Mouse (Mus musculus) hindbrain, embryonic 14.5 days (tissue): Measurements from ENCODE around the gene Fam172a. TPM values are rescaled to one million over a fixed set of nuclear protein-coding genes. Genes with fewer than 3 reads are reported as not detected.

ENCODE experiments used
- ATAC-seq: fragments of 200-750 bp; cut with Nextera tagmentation; 2 replicates; pipeline ENCODE4 v1.8.0; 2017; ENCODE audit warnings: moderate number of reproducible peaks, mild to moderate bottlenecking, moderate TSS enrichment, moderate library complexity; ENCODE audit not compliant: low FRiP score
- DNase-seq: peaks from one replicate; pipeline ENCODE4 v3.0.0-alpha.2; 2015; ENCODE audit warnings: low spot score
- H3K27ac ChIP-seq: fragments of 300-500 bp; sonication (generic); 2 replicates; pipeline ENCODE4 v1.5.1; 2014; ENCODE audit warnings: mild to moderate bottlenecking, moderate library complexity
- H3K27me3 ChIP-seq: fragments of 300-500 bp; sonication (generic); 2 replicates; pipeline ENCODE4 v1.6.1; 2014; ENCODE audit warnings: mild to moderate bottlenecking, low read length, mixed read lengths; ENCODE audit not compliant: control insufficient read depth, insufficient read depth
- H3K36me3 ChIP-seq: fragments of 300-500 bp; sonication (generic); replicated peaks from 2 replicates; pipeline ENCODE4 v1.6.1; 2014; ENCODE audit not compliant: control insufficient read depth, insufficient read depth
- H3K4me1 ChIP-seq: fragments of 300-500 bp; sonication (generic); replicated peaks from 2 replicates; pipeline ENCODE4 v1.6.1; 2014; ENCODE audit warnings: antibody characterized with exemption, low read length, mixed read lengths; ENCODE audit not compliant: control insufficient read depth, insufficient read depth
- H3K4me2 ChIP-seq: fragments of 300-500 bp; sonication (generic); replicated peaks from 2 replicates; pipeline ENCODE4 v1.6.1; 2014; ENCODE audit warnings: mild to moderate bottlenecking, moderate library complexity
- H3K4me3 ChIP-seq: fragments of 300-500 bp; sonication (generic); replicated peaks from 2 replicates; pipeline ENCODE4 v1.5.1; 2014; ENCODE audit warnings: mild to moderate bottlenecking, low read length
- H3K9ac ChIP-seq: fragments of 300-500 bp; sonication (generic); 2 replicates; pipeline ENCODE4 v1.6.1; 2014
- H3K9me3 ChIP-seq: fragments of 300-500 bp; sonication (generic); 2 replicates; pipeline ENCODE4 v1.6.1; 2016; ENCODE audit warnings: low read length; ENCODE audit not compliant: control insufficient read depth
- WGBS: fragments of 180-500 bp; shearing (Covaris S2); extraction: QIAGEN DNeasy Blood & Tissue Kit; methylation state at CpG from one replicate; pipeline ENCODE4 v1.1.7; 2014; 5-methylcytosine and 5-hydroxymethylcytosine counted together
- polyA plus RNA-seq: library from polyadenylated mRNA; unstranded; fragments of >200 nt; fragmentation: Nextera tagmentation; extraction: Ambion mirVana; gene quantifications from 2 replicates; pipeline ENCODE4 v1.2.1, GENCODE M21; 2014

The Fam172a gene
- polyA plus RNA-seq, 1 experiment from 2014 or later = 42.1 TPM

DNA sequence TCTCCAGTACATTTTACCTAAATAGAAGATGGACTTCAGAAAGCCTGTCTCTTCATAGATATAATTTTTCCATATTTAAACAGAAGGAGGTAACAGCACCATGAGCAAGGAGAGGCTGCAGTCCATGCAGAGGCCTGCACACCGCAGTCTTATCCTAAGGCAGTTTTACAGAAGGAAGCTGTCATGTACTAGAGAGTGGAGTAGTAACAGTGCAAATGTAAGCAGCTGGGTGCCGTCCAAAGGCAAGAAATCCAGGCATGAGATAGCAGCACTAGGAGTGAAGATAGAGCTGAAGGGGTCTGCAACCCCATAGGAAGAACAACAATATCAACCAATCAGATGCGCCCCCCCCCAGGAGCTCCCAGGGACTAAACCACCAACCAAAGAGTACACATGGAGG is 403.0 kb downstream of the Fam172a start:
- H3K4me1 ChIP-seq = peaks cover 3% of the 10 kb centered on the region; the same call in 1 of the 2 replicates
- 84% methylated on average over 3 of the region's 3 CpGs for WGBS
- H3K4me2 ChIP-seq = no peak overlapping the region
- no peaks in the 10 kb centered on the region for H3K27me3 ChIP-seq
- DNase-seq = no peak
- no peaks in the 10 kb centered on the region for H3K9me3 ChIP-seq
- ATAC-seq = no peak
- no peak overlapping the region for H3K9ac ChIP-seq
- no peak overlapping the region for H3K27ac ChIP-seq
- H3K4me3 ChIP-seq = no peak overlapping the region
- no peaks in the 10 kb centered on the region for H3K36me3 ChIP-seq

DNA sequence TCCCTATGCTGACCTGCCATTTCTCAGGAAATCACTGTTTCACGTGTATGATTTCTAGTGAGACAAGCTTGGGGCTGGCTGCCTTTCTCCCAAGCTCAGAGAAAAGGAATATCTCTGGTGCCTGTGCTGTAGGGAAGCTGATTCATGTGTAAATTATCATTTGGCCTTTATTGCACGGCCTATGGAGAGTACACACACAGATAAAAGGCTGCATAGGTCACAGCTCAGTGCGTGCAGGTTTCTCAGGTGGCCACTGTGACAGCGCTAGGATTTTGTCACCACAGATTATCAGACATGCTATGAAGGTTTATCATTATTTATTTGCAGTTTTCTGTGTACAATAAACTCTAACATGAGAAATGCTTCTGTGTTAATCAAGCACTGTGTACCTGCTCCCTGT is 408.8 kb downstream of the Fam172a start:
- no peak for ATAC-seq
- 49% methylated on average over 4 of the region's 4 CpGs for WGBS
- no peak overlapping the region for H3K4me2 ChIP-seq
- DNase-seq = no peak
- H3K4me3 ChIP-seq = no peak overlapping the region
- 0 out of 2 replicates have a peak overlapping the region, but pooled peaks have one; percentile 11 for H3K9ac ChIP-seq
- H3K27ac ChIP-seq = peak overlapping the region; percentile 9; the same call in 1 of the 2 replicates
- H3K4me1 ChIP-seq = no peaks in the 10 kb centered on the region
- H3K9me3 ChIP-seq = no peaks in the 10 kb centered on the region
- H3K27me3 ChIP-seq = no peaks in the 10 kb centered on the region
- no peaks in the 10 kb centered on the region for H3K36me3 ChIP-seq

DNA sequence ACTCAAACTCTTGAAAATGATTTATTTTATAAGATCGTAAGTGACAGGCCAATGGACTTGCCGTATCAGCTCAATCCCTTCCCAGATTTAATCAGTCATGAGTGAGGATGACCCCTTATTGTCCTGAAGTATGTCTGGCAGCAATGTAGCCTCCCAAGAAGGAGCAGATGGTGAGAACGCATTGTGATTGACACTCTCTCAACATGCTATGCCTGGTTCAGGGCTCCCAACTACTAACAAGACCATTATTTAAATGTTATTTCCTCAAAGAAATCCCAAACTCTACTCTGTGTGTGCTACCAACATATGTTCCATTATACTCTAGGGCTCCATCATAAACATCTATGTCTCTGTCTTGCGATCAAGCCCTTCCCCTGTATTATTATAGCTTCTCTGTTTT is 412.1 kb downstream of the Fam172a start:
- DNase-seq (no peak), ATAC-seq (no peak)
- H3K36me3 ChIP-seq = no peaks in the 10 kb centered on the region
- no peaks in the 10 kb centered on the region for H3K27me3 ChIP-seq
- H3K4me2 ChIP-seq = no peak overlapping the region
- H3K9ac ChIP-seq = no peak overlapping the region
- WGBS = 86% methylated on average over 4 of the region's 4 CpGs
- no peak overlapping the region for H3K27ac ChIP-seq
- no peaks in the 10 kb centered on the region for H3K4me1 ChIP-seq
- no peaks in the 10 kb centered on the region for H3K9me3 ChIP-seq
- no peak overlapping the region for H3K4me3 ChIP-seq

DNA sequence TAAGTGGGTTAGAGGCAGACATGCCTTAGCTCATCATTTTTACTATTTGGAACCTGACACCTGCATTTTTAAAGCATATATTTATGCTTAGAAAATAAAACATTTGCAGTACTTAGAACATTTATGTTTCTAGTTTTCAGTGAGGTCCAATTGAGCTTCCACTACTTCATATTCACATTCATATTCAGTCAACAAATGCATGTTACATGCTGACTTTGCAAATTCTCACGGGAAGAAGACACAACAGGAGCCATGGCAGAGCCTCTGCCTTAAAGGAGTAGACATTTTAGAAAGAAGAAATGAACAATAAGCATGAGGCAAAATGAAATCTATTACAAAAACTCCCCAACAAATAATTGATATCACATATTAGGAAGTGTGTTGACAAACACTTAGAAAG is 416.9 kb downstream of the Fam172a start:
- H3K4me1 ChIP-seq = no peaks in the 10 kb centered on the region
- no peak overlapping the region for H3K9ac ChIP-seq
- no peaks in the 10 kb centered on the region for H3K9me3 ChIP-seq
- no peaks in the 10 kb centered on the region for H3K27me3 ChIP-seq
- DNase-seq (no peak), ATAC-seq (no peak)
- no peak overlapping the region for H3K27ac ChIP-seq
- 75% methylated on average over 1 of the region's 1 CpGs for WGBS
- H3K4me3 ChIP-seq = no peak overlapping the region
- H3K36me3 ChIP-seq = no peaks in the 10 kb centered on the region
- no peak overlapping the region for H3K4me2 ChIP-seq

DNA sequence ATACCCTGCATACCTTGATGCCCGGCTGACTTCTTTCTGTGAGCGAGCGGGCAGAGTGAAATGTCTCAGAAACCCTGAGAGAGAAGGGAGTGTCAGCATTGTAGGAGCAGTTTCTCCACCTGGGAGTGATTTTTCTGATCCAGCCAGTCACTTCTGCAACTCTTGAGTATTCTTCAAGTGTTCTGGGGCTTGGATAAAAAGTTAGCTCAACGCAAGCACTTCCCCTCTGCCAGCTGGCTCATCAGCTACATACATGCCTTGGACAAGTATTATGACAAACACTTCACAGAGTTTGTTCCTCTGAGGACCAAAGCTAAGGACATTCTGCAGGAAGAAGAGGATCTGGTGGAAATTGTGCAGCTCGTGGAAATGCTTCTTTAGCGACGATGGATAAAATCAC is 420.2 kb downstream of the Fam172a start:
- H3K4me3 ChIP-seq = no peak overlapping the region
- WGBS = 97% methylated on average over 7 of the region's 7 CpGs

DNA sequence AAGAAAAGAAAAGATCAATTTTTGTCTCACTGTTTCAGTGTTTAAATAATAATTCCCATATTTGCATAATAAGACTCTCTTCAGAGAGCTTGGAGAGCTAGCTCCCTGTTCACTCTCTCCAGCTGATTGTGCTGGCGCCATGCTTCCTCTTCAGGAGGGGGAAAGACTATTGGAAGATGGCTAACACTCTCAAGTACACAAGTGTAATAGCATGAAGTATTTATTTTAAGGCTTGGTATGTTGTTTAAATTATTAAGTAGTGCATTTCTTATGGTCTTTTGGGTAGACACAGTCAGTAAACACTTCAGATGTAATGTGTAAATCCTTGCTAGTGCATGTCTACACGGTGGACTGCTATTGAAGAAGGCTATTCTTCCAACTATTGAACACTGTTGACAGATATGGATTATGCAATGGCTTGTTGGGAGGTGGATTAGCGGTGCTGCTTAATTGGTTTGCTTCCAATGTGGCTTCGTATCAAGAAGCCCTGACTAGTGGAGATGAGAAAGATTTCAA is 422.1 kb downstream of the Fam172a start:
- Histone ChIP-seq H3K27ac (no peak overlapping the region), H3K4me1 (no peaks in the 10 kb centered on the region), H3K36me3 (no peaks in the 10 kb centered on the region), H3K4me2 (no peak overlapping the region), H3K9ac (no peak overlapping the region), H3K27me3 (no peaks in the 10 kb centered on the region), H3K4me3 (no peak overlapping the region), H3K9me3 (no peaks in the 10 kb centered on the region)
- ATAC-seq = no peak
- no peak for DNase-seq
- 92% methylated on average over 4 of the region's 4 CpGs for WGBS

More for the DNA sequence above, 420.2 kb downstream of the Fam172a start:
- DNase-seq (no peak), ATAC-seq (no peak)
- Histone ChIP-seq H3K9ac (no peak overlapping the region), H3K9me3 (no peaks in the 10 kb centered on the region), H3K4me1 (no peaks in the 10 kb centered on the region), H3K4me2 (no peak overlapping the region), H3K36me3 (no peaks in the 10 kb centered on the region), H3K27me3 (no peaks in the 10 kb centered on the region), H3K27ac (no peak overlapping the region)

DNA sequence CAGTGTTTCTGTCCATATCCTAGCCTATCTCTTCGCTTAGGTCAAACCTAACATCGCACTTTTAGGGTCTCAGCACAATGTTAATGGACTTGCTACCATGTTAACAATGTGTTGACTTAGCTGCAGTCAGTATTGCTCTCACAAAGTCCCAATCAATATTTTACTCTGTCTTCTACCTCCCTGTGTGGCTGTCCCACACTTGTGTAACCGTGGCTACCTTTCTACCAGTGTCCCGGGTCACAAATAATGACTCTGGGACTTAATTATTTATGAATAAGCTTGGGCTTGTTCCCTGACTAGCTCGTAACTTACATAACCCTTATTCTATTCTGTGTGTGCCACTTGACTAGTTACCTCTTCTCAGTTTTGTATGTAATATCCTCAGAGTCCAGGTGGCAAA is 455.6 kb downstream of the Fam172a start:
- DNase-seq (no peak), ATAC-seq (no peak)
- Histone ChIP-seq H3K4me2 (no peak overlapping the region), H3K9ac (no peak overlapping the region), H3K9me3 (no peaks in the 10 kb centered on the region), H3K4me1 (no peaks in the 10 kb centered on the region), H3K27ac (no peak overlapping the region), H3K36me3 (no peaks in the 10 kb centered on the region), H3K27me3 (no peaks in the 10 kb centered on the region), H3K4me3 (no peak overlapping the region)
- WGBS = 84% methylated on average over 5 of the region's 5 CpGs

DNA sequence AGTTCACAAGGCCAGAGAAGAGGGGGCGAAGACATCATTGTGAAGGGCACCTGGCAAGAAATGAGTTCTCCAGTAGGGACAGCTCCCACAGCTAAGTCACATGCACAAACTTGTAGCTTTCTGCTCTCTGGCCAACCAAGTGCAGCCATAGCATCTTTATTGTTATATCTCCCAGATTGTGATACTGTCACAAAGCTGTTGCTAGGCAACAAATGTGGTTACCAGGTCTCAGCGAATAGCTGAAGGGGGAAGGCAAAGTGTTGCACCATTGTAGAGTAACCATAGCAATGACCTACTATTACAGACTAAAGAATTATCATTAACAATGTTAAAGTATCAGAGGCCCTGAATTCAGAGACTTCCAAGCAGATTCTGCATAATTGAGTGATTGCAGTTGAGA is 460.3 kb downstream of the Fam172a start:
- Histone ChIP-seq H3K27ac (no peak overlapping the region; the same call in 1 of the 2 replicates), H3K4me1 (no peaks in the 10 kb centered on the region), H3K9me3 (no peaks in the 10 kb centered on the region), H3K4me3 (no peak overlapping the region), H3K27me3 (peaks cover 20% of the 10 kb centered on the region), H3K9ac (no peak overlapping the region), H3K36me3 (no peaks in the 10 kb centered on the region), H3K4me2 (peak overlapping the region; percentile 88; the same call in 1 of the 2 replicates)
- 20% methylated on average over 2 of the region's 2 CpGs for WGBS
- DNase-seq (peak; percentile 76), ATAC-seq (peak; percentile 65)

DNA sequence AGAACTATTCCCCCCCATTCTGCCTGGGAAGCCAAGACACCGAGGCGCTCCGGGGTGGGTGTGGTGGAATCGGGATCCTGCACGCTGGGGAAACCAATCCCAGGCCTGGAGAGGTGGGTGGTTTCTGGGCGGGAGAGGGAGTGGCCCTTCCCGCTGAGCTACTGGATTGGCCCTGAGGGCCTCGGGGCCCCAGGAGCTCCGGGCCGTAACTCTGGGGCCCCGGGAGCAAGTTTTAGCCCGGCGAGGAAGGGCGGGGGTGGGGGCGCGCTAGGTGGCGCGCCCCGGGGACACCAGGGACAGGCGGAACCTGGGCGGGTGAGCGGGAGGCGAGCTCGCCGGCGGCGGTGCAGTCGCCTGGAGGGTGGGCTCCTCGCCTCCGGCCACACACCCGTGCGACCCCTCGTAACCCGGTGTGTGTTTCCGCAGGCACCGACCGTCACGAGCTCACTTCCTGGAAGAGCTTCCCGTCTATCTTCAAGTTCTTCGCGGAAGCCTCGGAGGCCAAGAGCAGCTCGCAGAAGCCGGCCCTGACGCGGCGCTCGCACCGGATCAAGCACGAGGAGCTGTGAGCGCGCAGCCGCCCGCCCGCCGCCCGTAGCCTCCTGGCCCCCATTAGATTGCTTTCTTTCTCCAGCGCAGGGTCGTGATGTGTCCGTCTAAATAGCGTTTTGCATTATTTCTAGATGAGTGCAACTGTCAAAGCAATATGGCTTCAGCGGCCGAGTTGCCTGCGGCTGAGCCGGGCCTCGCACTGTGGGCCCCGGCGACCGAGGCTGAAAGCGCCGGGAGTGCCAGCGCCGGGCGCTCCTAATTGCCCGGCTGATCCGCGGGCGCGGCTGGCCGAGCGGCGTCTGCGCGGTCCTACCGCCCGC is 461.5 kb downstream of the Fam172a start:
- peak overlapping the region; percentile 96 for H3K27ac ChIP-seq
- WGBS = under 1% methylated on average over 85 of the region's 86 CpGs
- DNase-seq = peak; percentile 77
- no peaks in the 10 kb centered on the region for H3K9me3 ChIP-seq
- peak overlapping the region; percentile 83 for H3K4me3 ChIP-seq
- H3K4me1 ChIP-seq = no peaks in the 10 kb centered on the region
- peak; percentile 90 for ATAC-seq
- H3K36me3 ChIP-seq = no peaks in the 10 kb centered on the region
- peak overlapping the region; percentile 88 for H3K4me2 ChIP-seq
- H3K9ac ChIP-seq = peak overlapping the region; percentile 90
- H3K27me3 ChIP-seq = peaks cover 20% of the 10 kb centered on the region
